Mouse (Mus musculus): ENCODE results near the gene 9130019O22Rik.
"Not testable (repeated sequence)": the region's sequence is repeated elsewhere in the genome, so short reads cannot be mapped to it uniquely, and the experiment has no call there.

Gene 9130019O22Rik

DNA sequence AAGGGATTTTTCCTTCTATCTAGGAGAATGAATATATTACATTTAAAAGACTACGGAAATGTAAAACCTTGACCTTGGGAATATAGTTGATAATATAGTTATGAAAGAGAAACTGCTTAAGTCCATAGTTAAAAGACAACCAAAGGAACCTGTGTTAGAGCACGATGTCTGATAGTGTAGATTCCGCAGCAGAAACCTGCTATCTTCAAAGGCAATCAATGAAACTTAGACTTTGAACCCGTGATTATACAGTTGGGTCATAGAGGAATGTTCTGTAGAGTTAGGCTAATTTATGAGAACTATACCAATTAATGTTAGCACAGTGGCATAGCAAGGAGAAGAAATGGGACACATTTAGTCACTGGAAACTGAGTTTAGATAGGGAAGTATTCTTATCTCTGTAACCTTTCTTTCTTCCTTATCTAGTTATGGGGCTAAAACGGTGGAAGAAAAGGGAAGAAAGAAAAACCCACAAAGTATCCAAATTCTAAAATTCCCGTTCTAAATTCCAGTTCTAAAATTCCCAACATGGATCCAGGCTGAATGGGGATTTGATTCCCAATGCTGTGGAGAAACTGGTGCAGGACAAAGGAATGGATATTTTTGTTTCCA is 8.6 kb downstream of the 9130019O22Rik start:
- DNase-seq (ENCODE audit: inconsistent age in 2 of 2, low spot score in 1 of 2) = no peak

DNA sequence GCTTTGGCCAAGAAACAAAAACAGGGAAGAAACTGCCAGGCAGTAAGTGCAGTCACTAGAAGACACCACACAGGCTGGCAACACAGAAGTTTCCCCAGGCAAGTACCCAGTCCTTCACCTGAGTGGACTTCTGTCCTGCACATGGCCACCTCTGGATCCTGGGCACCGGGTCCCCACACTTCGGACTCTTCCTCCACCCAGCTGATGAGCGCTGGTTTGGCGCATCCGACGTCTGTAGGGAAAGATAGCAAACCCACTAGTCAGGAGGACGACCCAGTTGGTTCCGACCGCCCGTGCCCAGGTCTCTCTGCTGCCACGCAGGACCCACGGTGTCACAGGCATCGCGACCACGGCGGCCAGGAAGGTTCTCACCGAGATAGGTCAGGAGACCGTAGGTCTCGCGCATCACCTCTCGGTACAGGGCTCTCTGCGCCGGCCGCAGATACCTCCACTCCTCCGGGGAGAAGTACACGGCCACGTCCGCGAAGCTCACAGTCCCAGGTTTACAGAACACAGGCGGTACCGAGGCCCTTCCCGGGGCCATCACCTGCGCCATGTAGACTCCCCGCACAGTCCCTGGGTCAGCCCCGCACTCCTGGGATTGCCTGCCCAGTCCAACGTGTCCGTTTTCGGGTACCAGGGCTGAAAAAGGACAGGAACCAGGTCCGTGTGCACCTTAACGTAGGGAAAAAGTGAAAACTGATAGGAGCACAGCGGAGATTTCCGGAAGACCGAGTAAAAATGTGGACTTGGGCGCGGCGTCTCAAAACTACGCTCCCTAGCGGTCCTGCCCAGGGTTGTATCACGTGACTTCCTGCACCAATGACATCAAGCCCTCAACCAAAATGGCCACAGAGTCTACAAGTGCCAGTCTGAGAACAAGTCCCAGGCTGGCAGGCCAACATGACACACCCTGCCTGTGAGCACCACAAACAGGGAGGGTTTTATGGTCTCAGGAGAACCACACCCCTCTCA is 11.4 kb downstream of the 9130019O22Rik start, which contains the start of gene Zfp747:
Gene Zfp747, minus strand, starts transcription at position 780 of the 975 bp plus-strand sequence.
- DNase-seq (ENCODE audit: inconsistent age in 2 of 2, low spot score in 1 of 2) = peak; percentile 93 to 98

DNA sequence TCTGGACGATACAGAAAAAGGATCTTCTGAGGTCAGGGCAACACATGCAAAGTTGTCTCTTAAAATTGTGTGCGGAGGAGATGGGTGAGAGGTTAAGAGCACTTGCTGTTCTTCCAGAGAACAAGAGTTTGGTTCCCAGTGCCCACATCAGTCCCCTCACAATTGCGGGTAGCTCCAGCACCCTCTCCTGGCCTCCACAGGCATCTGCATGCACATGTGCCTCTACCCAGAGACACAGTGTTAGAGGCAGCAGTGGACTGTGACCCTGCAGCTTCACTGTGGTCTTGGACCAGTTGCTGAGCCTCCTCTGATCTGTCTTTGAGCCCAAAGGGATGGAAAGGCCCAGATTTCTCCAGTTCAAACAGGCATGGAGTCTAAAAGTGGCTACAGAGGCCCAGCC is 15.1 kb downstream of the 9130019O22Rik start:
- not testable (repeated sequence) for DNase-seq (ENCODE audit: inconsistent age in 2 of 2, low spot score in 1 of 2)

DNA sequence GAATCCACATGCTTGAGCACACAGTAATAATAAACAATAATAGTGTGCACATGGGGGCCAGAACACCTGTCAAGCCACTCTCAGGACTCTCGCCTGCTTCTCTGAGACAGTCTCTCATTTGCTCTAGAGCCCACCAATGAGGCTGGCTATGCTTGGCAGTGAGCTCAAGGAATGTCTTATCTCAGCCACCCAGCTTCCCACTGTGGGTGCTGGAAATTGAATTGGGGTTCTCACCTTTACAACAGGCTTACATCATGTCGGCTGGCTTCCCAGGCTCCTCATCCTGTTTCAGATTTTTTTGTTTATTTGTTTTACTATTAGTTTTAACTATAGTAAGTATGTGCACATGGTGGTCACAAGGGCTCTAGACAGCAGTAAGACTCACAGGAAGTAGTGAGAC is 15.8 kb downstream of the 9130019O22Rik start:
- no peak for DNase-seq (ENCODE audit: inconsistent age in 2 of 2, low spot score in 1 of 2)

DNA sequence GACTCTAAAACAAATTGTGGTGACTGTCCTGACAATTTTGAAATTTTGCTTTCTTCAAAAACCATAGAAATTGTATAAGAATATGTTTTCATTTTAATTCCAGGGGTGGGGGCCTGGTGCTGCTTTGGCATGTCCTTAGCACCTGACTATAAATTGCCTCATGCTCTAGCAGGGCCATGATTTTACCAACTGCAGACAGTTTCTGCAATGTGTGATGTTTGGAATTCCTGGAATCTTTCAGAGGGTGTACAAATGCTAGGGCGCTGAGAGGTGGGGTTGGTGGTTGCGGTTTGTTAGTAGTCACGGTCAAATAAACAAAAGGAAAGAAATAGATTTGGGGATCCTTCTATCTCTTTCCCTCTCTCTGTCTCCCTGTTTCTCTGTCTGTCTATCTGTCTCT is 20.7 kb downstream of the 9130019O22Rik start:
- no peak for DNase-seq (ENCODE audit: inconsistent age in 2 of 2, low spot score in 1 of 2)

DNA sequence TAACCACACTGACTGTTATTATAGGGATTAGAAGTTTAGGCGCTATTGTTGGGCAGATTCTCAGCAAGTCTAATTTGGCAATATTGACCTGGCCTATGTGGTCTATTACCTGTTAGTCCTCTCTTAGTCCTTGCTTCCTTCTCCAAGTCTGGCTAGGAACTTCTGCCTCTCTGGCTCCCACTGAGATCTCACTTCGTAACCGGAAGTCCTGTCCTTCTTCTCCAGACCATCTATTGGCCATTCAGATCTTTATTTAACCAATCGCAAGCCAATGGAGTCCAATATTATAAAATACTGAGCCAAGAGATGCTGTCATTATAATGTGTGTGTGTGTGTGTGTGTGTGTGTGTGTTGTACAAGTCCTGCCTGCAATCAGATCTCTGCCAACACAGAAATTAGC is 22.8 kb downstream of the 9130019O22Rik start:
- DNase-seq (ENCODE audit: inconsistent age in 2 of 2, low spot score in 1 of 2) = peak; percentile 49 to 77

DNA sequence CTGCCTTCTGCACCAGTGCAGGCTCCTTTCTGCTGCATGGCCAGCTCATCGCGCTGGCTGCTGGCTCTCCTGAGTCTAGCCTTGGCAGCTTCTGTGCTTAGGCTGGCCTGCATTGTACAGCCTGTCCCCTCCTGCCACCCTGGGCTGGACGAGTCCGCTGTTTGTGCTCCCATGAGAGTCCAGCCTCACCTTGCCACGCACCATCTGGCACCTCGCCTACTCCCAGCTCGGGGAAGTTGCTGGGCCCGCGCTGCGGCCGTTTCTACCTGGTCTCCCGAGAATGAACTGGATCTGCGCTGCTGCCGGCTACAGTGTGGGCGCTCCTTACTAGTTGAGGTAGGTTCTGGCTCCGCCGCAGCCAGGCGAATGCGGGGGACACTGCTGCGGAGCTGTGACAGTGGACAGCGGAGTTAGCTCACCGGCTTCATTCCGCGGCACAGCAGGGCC is 23.5 kb downstream of the 9130019O22Rik start:
- DNase-seq (ENCODE audit: inconsistent age in 2 of 2, low spot score in 1 of 2) = peak; percentile 50 to 72

DNA sequence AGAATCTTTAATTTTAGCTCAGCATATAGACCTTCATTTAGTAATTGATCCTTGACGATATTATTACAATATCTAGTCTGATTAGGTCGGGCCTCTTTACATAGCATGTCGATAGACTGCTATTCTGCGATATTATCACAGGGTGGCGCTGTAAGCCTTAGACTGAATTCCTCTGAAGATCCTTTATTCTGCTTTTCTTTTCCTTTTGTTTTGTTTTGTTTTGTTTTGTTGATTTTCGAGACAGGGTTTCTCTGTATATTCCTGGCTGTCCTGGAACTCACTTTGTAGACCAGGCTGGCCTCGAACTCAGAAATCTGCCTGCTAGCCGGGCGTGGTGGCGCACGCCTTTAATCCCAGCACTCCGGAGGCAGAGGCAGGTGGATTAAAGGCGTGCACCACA is 24.5 kb downstream of the 9130019O22Rik start:
- peak in 1 of 2 experiments; percentile 67 for DNase-seq (ENCODE audit: inconsistent age in 2 of 2, low spot score in 1 of 2)

DNA sequence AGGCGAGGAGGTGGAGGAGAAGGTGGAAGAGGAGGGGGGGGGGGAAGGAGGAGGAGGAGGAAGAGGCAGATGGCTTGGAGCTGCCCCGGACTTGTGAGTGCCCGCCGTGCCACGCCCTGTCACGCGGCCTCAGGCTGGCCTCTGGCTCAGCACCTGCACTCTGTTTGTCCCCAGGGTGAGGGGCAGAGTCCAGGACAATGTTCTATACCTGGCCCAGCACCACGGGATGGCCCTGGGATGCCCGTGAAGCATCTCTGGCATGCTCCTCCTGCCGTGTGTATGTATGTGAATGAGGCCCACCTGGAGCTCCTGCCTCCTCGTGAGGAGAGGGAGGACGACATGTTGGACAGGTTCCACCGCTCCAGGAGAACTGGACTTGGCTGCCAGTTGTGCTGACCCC is 25.5 kb downstream of the 9130019O22Rik start:
- no peak for DNase-seq (ENCODE audit: inconsistent age in 2 of 2, low spot score in 1 of 2)

DNA sequence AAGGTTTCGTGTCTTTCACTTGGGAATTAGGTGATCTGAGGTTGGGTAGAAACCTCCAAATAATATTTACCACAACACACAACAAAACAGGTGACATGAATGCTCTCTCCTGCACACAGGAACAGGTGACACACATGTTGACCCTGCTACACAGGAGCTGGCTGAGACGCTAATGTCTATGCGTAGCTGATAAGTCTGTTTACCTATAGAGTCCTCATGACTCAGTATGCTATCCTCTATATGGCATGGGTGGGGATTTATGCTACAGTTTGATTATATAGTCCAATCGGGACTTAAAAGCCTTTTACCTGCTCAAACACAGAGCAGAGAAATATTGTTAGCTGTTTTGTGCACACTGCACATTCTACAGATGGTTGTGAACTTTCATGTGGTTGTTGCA is 26.7 kb downstream of the 9130019O22Rik start:
- DNase-seq (ENCODE audit: inconsistent age in 2 of 2, low spot score in 1 of 2) = no peak

DNA sequence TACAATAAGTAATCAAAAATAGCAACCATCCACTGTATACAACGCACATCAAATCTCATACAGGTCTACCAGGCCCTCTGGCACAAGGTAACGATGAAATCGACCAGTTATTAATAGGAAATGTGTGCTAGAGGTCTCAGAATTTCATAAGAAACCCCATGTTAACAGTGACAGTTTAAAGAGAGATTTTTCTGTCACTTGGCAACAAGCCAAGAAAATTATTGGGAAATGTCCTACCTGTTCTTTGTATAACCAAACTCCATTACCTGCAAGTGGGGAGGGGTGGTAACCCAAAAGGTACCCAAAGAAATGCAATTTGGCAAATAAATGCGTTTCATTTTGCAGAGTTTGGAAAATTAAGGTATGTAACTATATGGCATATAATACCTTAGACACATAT is 28.5 kb downstream of the 9130019O22Rik start:
- no peak for DNase-seq (ENCODE audit: inconsistent age in 2 of 2, low spot score in 1 of 2)

DNA sequence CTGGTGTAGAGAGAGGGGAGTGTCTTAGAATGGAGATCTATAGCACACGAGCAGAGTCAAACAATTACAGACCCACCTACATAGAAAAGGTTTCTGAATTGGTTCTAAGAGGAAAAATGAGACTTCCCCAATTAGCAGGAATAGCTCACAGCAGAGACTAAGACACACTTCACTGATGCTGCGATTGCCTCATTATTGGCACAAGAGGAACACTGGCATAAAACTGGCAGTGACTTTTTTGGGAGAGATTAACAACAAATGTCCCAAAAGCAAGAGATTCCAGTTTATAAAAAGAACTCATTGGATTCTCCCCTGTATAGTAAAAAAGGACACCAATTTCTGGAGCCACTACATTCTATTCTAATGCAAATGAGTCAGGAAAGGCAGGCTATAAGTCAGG is 29.1 kb downstream of the 9130019O22Rik start:
- DNase-seq (ENCODE audit: inconsistent age in 2 of 2, low spot score in 1 of 2) = no peak

DNA sequence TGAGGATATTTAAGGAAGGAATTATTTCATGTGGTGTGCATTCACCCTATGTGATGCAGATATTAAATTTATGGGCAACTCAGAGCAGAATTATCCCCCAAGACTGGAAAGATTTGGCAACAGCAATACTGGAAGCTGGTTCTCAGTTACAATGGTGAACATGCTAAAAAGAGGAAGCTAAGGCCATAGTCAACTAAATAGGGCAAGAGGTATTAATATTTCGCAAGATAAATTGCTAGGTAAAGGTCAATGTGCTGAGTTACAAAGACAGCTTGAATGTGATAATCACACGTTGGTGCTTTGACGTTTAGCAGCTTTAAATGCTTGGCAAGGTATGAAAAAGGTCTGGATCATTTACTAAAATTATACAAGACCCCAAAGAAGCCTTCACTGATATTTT is 31.2 kb downstream of the 9130019O22Rik start:
- no peak for DNase-seq (ENCODE audit: inconsistent age in 2 of 2, low spot score in 1 of 2)

DNA sequence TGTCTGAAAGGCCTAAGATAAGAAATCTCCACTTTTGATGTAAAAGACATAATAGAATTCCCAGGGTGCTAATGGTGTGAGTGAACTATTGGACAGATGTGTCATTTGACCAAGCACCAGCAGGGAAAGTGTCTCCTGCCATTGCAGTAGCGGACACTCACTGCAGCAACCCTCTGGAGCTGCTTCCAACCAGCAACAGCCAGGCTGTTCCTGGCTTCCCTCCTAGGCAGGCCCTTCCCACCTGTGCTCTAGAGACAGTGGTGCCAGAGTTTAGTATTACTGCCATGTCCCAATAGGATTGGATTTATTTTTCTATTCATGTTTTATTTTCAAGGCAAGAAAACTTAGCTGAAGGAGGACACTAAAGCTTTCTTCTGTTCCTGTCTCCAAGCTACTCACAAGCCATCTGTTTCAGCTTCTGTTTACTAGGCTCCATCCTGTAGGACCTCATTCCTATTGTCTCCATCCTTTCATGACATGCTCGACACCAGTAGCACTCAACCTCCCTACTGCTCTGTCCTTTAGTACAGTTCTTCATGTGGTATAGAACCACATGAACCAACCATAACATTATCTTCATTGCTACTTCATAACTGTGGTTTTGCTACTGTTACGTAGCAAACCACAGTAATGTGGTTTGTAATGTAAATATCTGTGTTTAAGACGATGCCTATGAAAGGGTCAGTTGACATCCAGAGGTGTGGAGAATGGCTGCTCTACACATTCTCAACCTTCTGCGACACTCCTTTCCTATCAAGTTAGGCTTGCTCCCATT is 35.5 kb downstream of the 9130019O22Rik start:
- DNase-seq (ENCODE audit: inconsistent age in 2 of 2, low spot score in 1 of 2) = no peak

DNA sequence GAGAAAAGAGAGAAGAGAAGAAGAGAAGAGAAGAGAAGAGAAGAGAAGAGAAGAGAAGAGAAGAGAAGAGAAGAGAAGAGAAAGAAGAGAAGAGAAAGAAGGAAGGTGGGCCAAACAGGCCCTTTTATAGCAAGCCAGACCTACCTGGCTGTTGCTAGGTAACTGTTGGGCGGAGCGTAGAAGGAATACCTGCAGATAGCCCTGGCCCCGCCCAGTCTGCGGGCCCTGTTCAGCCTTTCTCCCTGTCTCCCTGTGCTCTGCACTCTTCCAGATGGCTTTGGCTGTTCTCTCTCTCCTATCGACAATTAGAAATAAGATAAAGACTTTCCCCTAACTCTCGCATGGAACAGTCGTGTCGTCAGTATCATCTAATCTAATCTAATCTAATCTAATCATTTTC is 40.3 kb downstream of the 9130019O22Rik start:
- peak; percentile 29 to 43 for DNase-seq (ENCODE audit: inconsistent age in 2 of 2, low spot score in 1 of 2)

DNA sequence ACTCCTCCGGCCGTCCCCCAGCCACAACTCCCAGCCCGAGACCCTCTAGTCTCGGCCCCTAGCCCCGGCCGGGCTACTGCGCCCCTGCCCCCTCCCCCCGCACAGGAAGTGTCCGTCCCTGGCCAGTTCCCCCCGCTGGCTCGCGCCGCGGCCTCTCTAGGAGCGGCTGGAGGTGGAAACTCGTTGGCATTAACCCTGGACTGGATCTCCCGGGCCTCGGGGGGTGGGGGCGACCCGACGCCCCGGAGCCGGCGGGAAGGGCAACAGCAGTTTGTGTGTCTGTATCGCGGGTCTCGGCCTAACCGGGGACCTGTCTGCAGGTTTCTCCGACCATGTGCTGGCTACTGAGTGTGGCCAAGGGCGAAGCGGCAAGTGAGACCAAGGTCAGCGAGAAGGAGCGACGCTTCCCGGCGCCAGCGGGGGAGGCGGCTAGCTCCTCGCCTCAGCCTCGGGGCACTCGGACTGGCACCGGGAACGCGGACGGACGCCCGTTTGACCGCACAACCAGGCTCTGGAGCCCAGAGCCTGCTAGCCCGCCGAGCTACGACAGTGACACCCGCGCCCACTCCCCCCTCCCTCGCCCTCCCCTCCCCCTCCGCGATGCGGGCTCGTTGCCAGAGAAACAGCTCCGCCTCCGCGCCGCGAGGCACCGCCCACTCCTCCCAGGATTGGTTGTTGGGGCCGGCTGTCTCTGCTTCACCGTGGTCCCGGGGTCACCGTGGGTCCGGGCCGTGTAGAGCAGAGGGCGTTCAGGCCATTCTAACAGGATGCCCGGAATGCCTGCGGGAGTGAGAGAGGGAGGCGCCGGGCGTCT is 41.2 kb downstream of the 9130019O22Rik start, which contains the start of gene Zfp768:
Gene Zfp768, minus strand, starts transcription at position 78 of the 814 bp plus-strand sequence.
- peak; percentile 94 to 99 for DNase-seq (ENCODE audit: inconsistent age in 2 of 2, low spot score in 1 of 2)

DNA sequence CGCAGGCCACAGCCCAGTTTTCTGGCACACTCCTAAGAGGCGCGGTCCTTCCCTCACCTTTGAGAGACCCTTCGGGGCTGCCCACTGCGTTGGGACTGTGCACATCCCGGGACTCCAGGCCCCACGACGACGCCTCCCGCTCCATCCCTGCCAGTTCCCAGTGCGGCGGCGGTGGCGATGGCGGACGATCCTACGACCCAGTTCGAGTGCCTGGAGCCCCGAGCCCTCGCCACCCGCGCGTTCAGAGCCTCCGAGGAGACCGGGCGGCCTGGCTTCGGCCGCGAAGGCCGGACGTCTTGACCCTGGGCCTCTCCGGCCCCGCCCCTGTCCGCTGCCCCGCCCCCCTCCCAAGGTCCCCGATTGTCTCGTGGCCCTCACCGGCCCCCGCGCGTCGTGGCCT is 41.9 kb downstream of the 9130019O22Rik start:
- DNase-seq (ENCODE audit: inconsistent age in 2 of 2, low spot score in 1 of 2) = peak in 1 of 2 experiments; percentile 83

DNA sequence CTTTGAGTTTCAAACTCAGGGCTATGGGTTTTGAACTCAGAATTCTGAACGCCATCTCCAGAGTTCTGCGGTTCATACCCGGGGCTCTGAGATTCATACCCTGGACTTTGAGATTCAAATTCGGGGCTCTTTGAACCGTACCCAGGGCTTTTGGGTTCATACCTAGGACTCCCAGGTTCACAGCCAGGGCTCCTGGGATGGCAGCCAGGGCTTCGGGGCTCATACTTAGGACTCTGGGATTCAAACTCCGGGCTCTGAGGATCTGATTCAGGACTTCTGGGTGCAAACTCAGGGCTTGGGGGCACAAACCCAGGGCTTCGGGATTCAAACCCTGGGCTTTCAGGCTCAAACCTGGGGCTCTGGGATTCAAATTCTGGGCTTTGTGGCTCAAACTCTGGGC is 42.6 kb downstream of the 9130019O22Rik start:
- peak; percentile 18 to 53 for DNase-seq (ENCODE audit: inconsistent age in 2 of 2, low spot score in 1 of 2)

DNA sequence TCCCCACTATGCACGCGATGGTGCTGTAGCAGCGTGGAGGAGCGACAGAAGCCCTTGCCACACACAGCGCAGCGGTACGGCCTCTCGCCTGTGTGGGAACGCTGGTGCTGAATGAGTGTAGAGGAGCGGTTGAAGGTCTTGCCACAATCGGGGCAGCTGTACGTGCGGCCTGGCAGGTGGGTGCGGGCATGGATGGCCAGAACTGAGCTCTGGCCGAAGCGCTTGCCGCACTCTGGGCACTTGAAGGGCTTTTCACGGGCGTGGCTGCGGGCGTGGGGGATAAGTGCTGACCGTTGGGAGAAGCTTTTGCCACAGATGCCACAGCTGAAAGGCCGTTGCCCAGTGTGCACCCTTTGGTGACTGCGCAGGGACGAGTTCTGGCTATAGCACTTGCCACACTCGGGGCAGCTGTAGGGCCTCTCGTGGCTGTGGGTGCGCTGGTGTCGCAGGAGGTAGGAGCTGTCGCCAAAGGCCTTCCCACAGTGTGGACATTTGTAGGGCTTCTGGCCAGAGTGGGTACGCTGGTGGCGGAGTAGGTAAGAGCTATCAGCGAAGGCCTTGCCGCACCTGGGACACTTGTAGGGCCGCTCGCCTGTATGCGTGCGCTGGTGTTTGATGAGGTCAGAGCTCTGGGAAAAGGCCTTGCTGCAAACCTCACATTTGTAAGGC is 43.5 kb downstream of the 9130019O22Rik start:
- peak; percentile 28 to 42 for DNase-seq (ENCODE audit: inconsistent age in 2 of 2, low spot score in 1 of 2)

DNA sequence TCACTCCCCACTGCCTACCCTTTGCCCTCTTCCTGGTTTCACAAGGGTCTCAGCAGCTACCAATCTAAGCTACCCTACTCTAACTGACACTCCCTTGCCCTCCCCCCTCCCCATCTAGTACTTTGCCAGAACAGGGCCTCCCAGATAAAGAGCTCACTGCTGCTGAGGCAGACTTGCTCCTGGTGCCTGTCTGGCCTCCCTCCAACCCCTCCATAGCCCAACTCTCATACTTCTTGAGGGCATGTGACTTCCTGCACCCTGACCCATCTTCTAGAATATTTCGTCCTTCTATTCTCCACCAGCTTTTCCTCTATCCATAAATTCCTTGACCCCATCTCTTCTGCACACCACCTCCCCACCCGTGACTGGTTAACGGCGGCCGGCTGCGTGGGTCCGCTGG is 44.1 kb downstream of the 9130019O22Rik start:
- DNase-seq (ENCODE audit: inconsistent age in 2 of 2, low spot score in 1 of 2) = no peak
